Mouse (Mus musculus) cortical plate, adult 2 months (tissue): ENCODE data around the gene Clec1a.

Source experiments
- CTCF ChIP-seq: fragments of 200-500 bp; IDR thresholded peaks from 2 replicates; pipeline ENCODE4 v1.5.1; 2011; ENCODE audit warnings: mild to moderate bottlenecking, control low read depth, low read length; ENCODE audit not compliant: insufficient read depth; ENCODE audit errors: extremely low read depth
- POLR2A ChIP-seq: fragments of 200-500 bp; IDR thresholded peaks from 2 replicates; pipeline ENCODE4 v1.6.1; 2011; ENCODE audit warnings: mild to moderate bottlenecking, low read length, control low read depth; ENCODE audit not compliant: insufficient read depth; ENCODE audit errors: extremely low read depth

- TF ChIP-seq POLR2A (no peak), CTCF (no peak)
These were observed 13.8 kb downstream of the Clec1a start for GRCm38 (mm10) chr6:129438033-129438432.
